Mouse (Mus musculus): Measurements from ENCODE around the gene Gm21454. TPM values are rescaled to one million over a fixed set of nuclear protein-coding genes. Genes with fewer than 3 reads are reported as not detected.
"Not testable (repeated sequence)": the region's sequence is repeated elsewhere in the genome, so short reads cannot be mapped to it uniquely, and the experiment has no call there.

The Gm21454 gene
- total RNA-seq (2021), result not detected
- long read RNA-seq, experiment 1, result 0 reads
- long read RNA-seq, experiment 2, result 0 reads

- DNase-seq, result not testable (repeated sequence)
Observed at GRCm38 (mm10) chrY:13252091-13252490, at the start of gene Gm21454, which contains the start of gene Gm21440. Gm21454 (plus strand) TSS chrY:13252442. Gm21440 (plus strand) TSS chrY:13252391.

- DNase-seq, result not testable (repeated sequence)
Observed at GRCm38 (mm10) chrY:13223828-13224227, 28.4 kb upstream of the Gm21454 start, which contains the start of gene Gm21828. Gm21828 (minus strand) TSS chrY:13223928.

- DNase-seq, result not testable (repeated sequence)
Observed at GRCm38 (mm10) chrY:13348963-13349362, 96.7 kb downstream of the Gm21454 start, which contains the start of gene Gm21725. Gm21725 (minus strand) TSS chrY:13349063.

Other genes with a start within 250 kb of the Gm21454 start
- not detected for gene Gm20807, start 209.6 kb upstream of the Gm21454 start, total RNA-seq (2021)
- not detected for gene Gm21891, start 119.0 kb upstream of the Gm21454 start, total RNA-seq (2021)
- gene Gm21425, start 90.5 kb upstream of the Gm21454 start, total RNA-seq (2021), result not detected
- gene Gm21828, start 28.5 kb upstream of the Gm21454 start, total RNA-seq (2021), result not detected
- not detected for gene Gm21440, start 51 bp upstream of the Gm21454 start, total RNA-seq (2021)
- gene Gm21725, start 96.6 kb downstream of the Gm21454 start, total RNA-seq (2021), result not detected
- not detected for gene Gm21866, start 213.1 kb downstream of the Gm21454 start, total RNA-seq (2021)
- gene Gm20773, start 241.6 kb downstream of the Gm21454 start, total RNA-seq (2021), result not detected